Mouse (Mus musculus) megakaryocyte, embryonic 14.5 days (primary cell): Measurements from ENCODE around the gene Fer.

Experiments used
- FLI1 ChIP-seq: IDR thresholded peaks from 2 replicates; pipeline ENCODE4 v1.6.1; 2012; ENCODE audit warnings: low read length, inconsistent platforms, mixed read lengths
- GATA1 ChIP-seq: IDR thresholded peaks from 3 replicates; pipeline ENCODE4 v1.6.1; 2012; ENCODE audit warnings: mixed read lengths, low read length, inconsistent platforms, borderline replicate concordance

- no peak for TF ChIP-seq GATA1
- TF ChIP-seq FLI1 = no peak
Observed at GRCm38 (mm10) chr17:63935408-63935807, 72.5 kb downstream of the Fer start.
